ENCODE assay signal across 8 mouse cellular contexts in the genomic region with DNA sequence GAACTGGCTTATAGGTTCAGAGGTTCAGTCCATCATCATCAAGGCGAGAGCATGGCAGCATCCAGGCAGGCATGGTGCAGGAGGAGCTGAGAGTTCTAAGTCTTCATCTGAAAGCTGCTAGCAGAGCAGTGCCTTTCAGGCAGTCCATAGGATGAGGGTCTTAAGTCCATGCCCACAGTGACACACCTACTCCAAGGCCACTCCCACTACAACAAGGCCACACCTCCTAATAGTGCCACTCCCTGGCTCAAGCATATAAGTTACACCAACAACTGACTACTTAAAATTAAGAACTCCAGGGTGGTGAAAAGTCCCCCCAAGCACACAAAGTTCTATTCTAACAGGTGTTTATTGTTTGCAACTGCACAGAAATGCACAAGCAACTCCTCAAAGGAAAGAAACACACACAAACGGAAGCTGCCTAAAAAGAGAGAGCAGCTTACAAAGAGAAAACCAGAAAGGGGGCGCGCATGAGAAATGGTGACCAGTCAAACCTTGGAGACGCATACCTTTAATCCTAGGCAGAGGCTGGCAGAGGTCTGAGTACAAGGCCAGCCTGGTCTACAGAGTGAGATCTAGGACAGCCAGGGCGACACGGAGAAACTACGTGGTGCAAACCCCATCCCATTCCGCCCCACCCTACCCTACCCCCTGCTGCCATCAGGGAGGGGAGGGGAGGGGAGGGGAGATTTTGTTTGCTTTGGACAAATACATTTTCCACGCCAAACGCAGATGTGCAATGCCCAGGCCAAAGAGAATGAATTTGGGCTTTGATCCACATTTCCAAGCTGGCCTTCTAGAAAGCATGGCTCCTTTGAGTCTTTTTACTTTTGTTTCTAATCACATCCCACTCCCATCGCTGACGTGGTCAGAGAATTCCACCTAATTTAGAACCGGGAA. TPM values are rescaled to one million over a fixed set of nuclear protein-coding genes. Genes with fewer than 3 reads are reported as not detected.
DNase-seq lines count a peak whose midpoint lies in the region; ATAC-seq and TF ChIP-seq lines count a peak whose summit lies in the region.

No protein-coding gene starts in this region.

- no peak for TF ChIP-seq RAD21 in MEL (IDR thresholded peaks at IDR 0.05; ENCODE audit: low read depth, low read length)

- H3K27ac ChIP-seq in MEL (ENCODE audit: control insufficient read depth, low read depth, low read length), result no peak overlapping the region
- H3K27ac ChIP-seq in embryonic facial prominence, embryonic 13.5 days, result peak overlapping the region; percentile 68
- H3K27ac ChIP-seq in liver, adult 2 months (replicated peaks; ENCODE audit: insufficient read depth, low read depth, low read length), result peak overlapping the region; percentile 96
- H3K27ac ChIP-seq in midbrain, embryonic 16.5 days (ENCODE audit: low read length), result no peak overlapping the region

- DNase-seq in 416B (ENCODE audit: low read depth), result peak; percentile 69
- peak; percentile 50 for DNase-seq in MEL (ENCODE audit: low read depth, low spot score)
- peak; percentile 54 for DNase-seq in liver, adult 2 months (ENCODE audit: extremely low read depth, low read depth, low spot score)
- no peak for DNase-seq in right cerebral cortex, adult 2 months (ENCODE audit: low spot score in 2 of 2)
- no peak for DNase-seq in left cerebral cortex, adult 18-20 months (ENCODE audit: low spot score in 2 of 2)

- peak overlapping the region; percentile 63 for H3K9ac ChIP-seq in MEL (ENCODE audit: control insufficient read depth, low read depth, low read length, poor library complexity, severe bottlenecking)
- H3K9ac ChIP-seq in embryonic facial prominence, embryonic 13.5 days, result peak overlapping the region; percentile 84
- H3K9ac ChIP-seq in liver, adult 2 months (ENCODE audit: low read depth, low read length), result peak overlapping the region; percentile 93
- H3K9ac ChIP-seq in midbrain, embryonic 16.5 days (ENCODE audit: low read depth, low read length), result peak overlapping the region; percentile 69

- 4% methylated on average over 14 of the region's 14 CpGs for WGBS in embryonic facial prominence, embryonic 13.5 days
- 8% methylated on average over 14 of the region's 14 CpGs for WGBS in liver, adult 2 months
- 7% methylated on average over 14 of the region's 14 CpGs for WGBS in midbrain, embryonic 16.5 days

- peak; percentile 56; the same call in 1 of the 2 replicates for ATAC-seq in embryonic facial prominence, embryonic 13.5 days (ENCODE audit: insufficient number of reproducible peaks, insufficient read depth, low FRiP score, low TSS enrichment, low read depth)
- peak; percentile 23 to 54; a peak in 2 of 4 replicates for ATAC-seq in hematopoietic stem cell, adult 5-6 weeks (replicated peaks in 1 of 2; ENCODE audit: insufficient read depth in 1 of 2, low FRiP score in 2 of 2, low TSS enrichment in 1 of 2, low read depth in 1 of 2, poor library complexity in 2 of 2, severe bottlenecking in 2 of 2)
- ATAC-seq in midbrain, embryonic 16.5 days, result peak; percentile 64; the same call in 1 of the 2 replicates

- H3K4me2 ChIP-seq in embryonic facial prominence, embryonic 13.5 days, result peak overlapping the region; percentile 75
- H3K4me2 ChIP-seq in midbrain, embryonic 16.5 days (ENCODE audit: low read length), result peak overlapping the region; percentile 98

- H3K36me3 ChIP-seq in MEL (ENCODE audit: control insufficient read depth in 1 of 2, insufficient read depth in 2 of 2, low read length in 2 of 2), result no peaks in the 10 kb centered on the region
- peaks cover 3% of the 10 kb centered on the region; the same call in 1 of the 2 replicates for H3K36me3 ChIP-seq in embryonic facial prominence, embryonic 13.5 days
- H3K36me3 ChIP-seq in liver, adult 2 months (ENCODE audit: control insufficient read depth, insufficient read depth, low read length), result no peaks in the 10 kb centered on the region
- no peaks in the 10 kb centered on the region for H3K36me3 ChIP-seq in midbrain, embryonic 16.5 days (ENCODE audit: control insufficient read depth, insufficient read depth, low read length)

- no peaks in the 10 kb centered on the region; the same call in 1 of the 2 replicates for H3K79me2 ChIP-seq in MEL (ENCODE audit: control insufficient read depth, insufficient read depth, low read length, poor library complexity)
- H3K79me2 ChIP-seq in liver, adult 2 months (ENCODE audit: control insufficient read depth, insufficient read depth, low read length), result peaks cover 4% of the 10 kb centered on the region; the same call in 1 of the 2 replicates

- H3K27me3 ChIP-seq in MEL (ENCODE audit: control insufficient read depth in 1 of 2, insufficient read depth in 2 of 2, low read length in 2 of 2), result peaks cover 11 to 14% of the 10 kb centered on the region in 2 experiments
- H3K27me3 ChIP-seq in embryonic facial prominence, embryonic 13.5 days, result no peaks in the 10 kb centered on the region
- no peaks in the 10 kb centered on the region for H3K27me3 ChIP-seq in liver, adult 2 months (ENCODE audit: control insufficient read depth, insufficient read depth, low read length)
- peaks cover 4% of the 10 kb centered on the region for H3K27me3 ChIP-seq in midbrain, embryonic 16.5 days (ENCODE audit: control insufficient read depth, insufficient read depth, low read depth, low read length)

- peak overlapping the region; percentile 74 to 80 for H3K4me3 ChIP-seq in MEL (ENCODE audit: control insufficient read depth in 1 of 2, insufficient read depth in 1 of 2, low read depth in 2 of 2, low read length in 2 of 2)
- H3K4me3 ChIP-seq in embryonic facial prominence, embryonic 13.5 days, result peak overlapping the region; percentile 71
- peak overlapping the region; percentile 97 for H3K4me3 ChIP-seq in liver, adult 2 months (ENCODE audit: insufficient read depth, low read depth, low read length)
- H3K4me3 ChIP-seq in midbrain, embryonic 16.5 days (ENCODE audit: low read depth, low read length), result peak overlapping the region; percentile 58

- no peak for TF ChIP-seq EP300 in MEL (IDR thresholded peaks at IDR 0.05; ENCODE audit: low read depth in 1 of 2, low read length in 2 of 2)

- H3K4me1 ChIP-seq in MEL (ENCODE audit: control insufficient read depth in 1 of 2, insufficient read depth in 2 of 2, low read length in 2 of 2), result no peaks in the 10 kb centered on the region
- peaks cover 19% of the 10 kb centered on the region for H3K4me1 ChIP-seq in embryonic facial prominence, embryonic 13.5 days
- H3K4me1 ChIP-seq in liver, adult 2 months (ENCODE audit: control insufficient read depth, insufficient read depth, low read length), result 0 out of 2 replicates have a peak, but pooled peaks cover 6% of the 10 kb centered on the region
- H3K4me1 ChIP-seq in midbrain, embryonic 16.5 days (ENCODE audit: control insufficient read depth, insufficient read depth, low read length), result peaks cover 2% of the 10 kb centered on the region; the same call in 1 of the 2 replicates

- no peaks in the 10 kb centered on the region for H3K9me3 ChIP-seq in MEL (replicated peaks; ENCODE audit: insufficient read depth, low read length)
- H3K9me3 ChIP-seq in embryonic facial prominence, embryonic 13.5 days, result no peaks in the 10 kb centered on the region
- no peaks in the 10 kb centered on the region for H3K9me3 ChIP-seq in midbrain, embryonic 16.5 days (replicated peaks; ENCODE audit: control insufficient read depth, low read length, poor library complexity, severe bottlenecking)

- TF ChIP-seq CTCF in MEL (IDR thresholded peaks at IDR 0.05 in 2 of 3, conservative IDR thresholded peaks at IDR 0.05 in 1 of 3; ENCODE audit: control insufficient read depth in 1 of 3, insufficient read depth in 1 of 3, low read depth in 2 of 3, low read length in 3 of 3, poor library complexity in 1 of 3, severe bottlenecking in 1 of 3), result no peak
- no peak for TF ChIP-seq CTCF in liver, adult 2 months (IDR thresholded peaks at IDR 0.05; ENCODE audit: low read depth, low read length)

- TF ChIP-seq POLR2A in MEL (IDR thresholded peaks at IDR 0.05; ENCODE audit: control insufficient read depth in 1 of 2, insufficient read depth in 1 of 2, low read depth in 1 of 2, low read length in 2 of 2, poor library complexity in 1 of 2), result 0 out of 4 replicates have a peak, but pooled peaks of 1 of the 2 experiments have one; percentile 5
- no peak for TF ChIP-seq POLR2A in liver, adult 2 months (IDR thresholded peaks at IDR 0.05; ENCODE audit: extremely low read depth, insufficient read depth, low read length)

TF ChIP-seq in MEL, 35 proteins besides CTCF, POLR2A, EP300 and RAD21 (continues in another document):
- peak; percentile 15; the same call in 1 of the 2 replicates for TF ChIP-seq SIN3A (IDR thresholded peaks at IDR 0.05; ENCODE audit: low read length)

RNA-seq across cellular contexts. Expression of a gene that starts 0.7 kb away (rescaled TPM):
- not detected in 2 replicates for total RNA-seq in MEL (2012; rRNA removed)
- under 1 TPM in 1 of 2 experiments, not detected in 1; 0.08 TPM for polyA plus RNA-seq in MEL (2012; ENCODE audit: insufficient read depth in 1 of 2, insufficient read length in 2 of 2, low read depth in 1 of 2, low replicate concordance in 2 of 2, missing spikeins in 1 of 2)
- 42.8 and 46.5 TPM in 2 replicates for polyA plus RNA-seq in embryonic facial prominence, embryonic 13.5 days (2015; fragmentation: Nextera tagmentation; extraction: Ambion mirVana)
- total RNA-seq in hematopoietic stem cell, adult 5-6 weeks (2017), result 5.9 and 7.9 TPM in 2 replicates
- 16.6 and 20.2 TPM in 2 replicates for total RNA-seq in liver, adult 2 months (2014; rRNA removed)
- 9.0 and 11.9 TPM in 2 replicates for polyA plus RNA-seq in liver, adult 2 months (2012; rRNA removed)
- 6.6 and 7.3 TPM in 2 replicates for polyA plus RNA-seq in midbrain, embryonic 16.5 days (2015; fragmentation: Nextera tagmentation; extraction: Ambion mirVana)
- 1 to 10 TPM; 4.3 to 5.7 TPM for total RNA-seq in left cerebral cortex, adult 18-20 months (2021)

RNA-seq across cellular contexts. Expression of a gene that starts 9.3 kb away (rescaled TPM):
- 0.13 and 0.19 TPM in 2 replicates for total RNA-seq in MEL (2012; rRNA removed)
- under 1 TPM in 1 of 2 experiments, not detected in 1; 0.36 TPM for polyA plus RNA-seq in MEL (2012; ENCODE audit: insufficient read depth in 1 of 2, insufficient read length in 2 of 2, low read depth in 1 of 2, low replicate concordance in 2 of 2, missing spikeins in 1 of 2)
- polyA plus RNA-seq in embryonic facial prominence, embryonic 13.5 days (2015; fragmentation: Nextera tagmentation; extraction: Ambion mirVana), result 0.85 and 1.3 TPM in 2 replicates
- total RNA-seq in hematopoietic stem cell, adult 5-6 weeks (2017), result 2.1 and 28.4 TPM in 2 replicates
- total RNA-seq in liver, adult 2 months (2014; rRNA removed), result 0.46 and 0.67 TPM in 2 replicates
- 0.15 and 0.18 TPM in 2 replicates for polyA plus RNA-seq in liver, adult 2 months (2012; rRNA removed)
- polyA plus RNA-seq in midbrain, embryonic 16.5 days (2015; fragmentation: Nextera tagmentation; extraction: Ambion mirVana), result 0.23 and 0.36 TPM in 2 replicates
- under 1 TPM; 0.33 to 0.70 TPM for total RNA-seq in left cerebral cortex, adult 18-20 months (2021)

RNA-seq across cellular contexts. Expression of a gene that starts 35.8 kb away (rescaled TPM):
- not detected in 2 replicates for total RNA-seq in MEL (2012; rRNA removed)
- polyA plus RNA-seq in MEL (2012; ENCODE audit: insufficient read depth in 1 of 2, insufficient read length in 2 of 2, low read depth in 1 of 2, low replicate concordance in 2 of 2, missing spikeins in 1 of 2), result not detected
- polyA plus RNA-seq in embryonic facial prominence, embryonic 13.5 days (2015; fragmentation: Nextera tagmentation; extraction: Ambion mirVana), result 0.72 and 0.76 TPM in 2 replicates
- total RNA-seq in hematopoietic stem cell, adult 5-6 weeks (2017), result 0.19 and 1.4 TPM in 2 replicates
- 1.0 and 1.1 TPM in 2 replicates for total RNA-seq in liver, adult 2 months (2014; rRNA removed)
- 0.32 and 0.66 TPM in 2 replicates for polyA plus RNA-seq in liver, adult 2 months (2012; rRNA removed)
- polyA plus RNA-seq in midbrain, embryonic 16.5 days (2015; fragmentation: Nextera tagmentation; extraction: Ambion mirVana), result 0.22 and 0.28 TPM in 2 replicates
- under 1 TPM; 0.16 to 0.19 TPM for total RNA-seq in left cerebral cortex, adult 18-20 months (2021)

Comparison
In these comparisons a context has a peak if more than half of its experiments do, and no peak if none do; other contexts are left out.
1. DNase-seq: peak in 416B (single experiment), MEL (single experiment) and liver, adult 2 months (single experiment); none in right cerebral cortex, adult 2 months (0 of 2) and left cerebral cortex, adult 18-20 months (0 of 2).
2. H3K27ac ChIP-seq: peak in embryonic facial prominence, embryonic 13.5 days (single experiment) and liver, adult 2 months (single experiment); none in MEL (single experiment) and midbrain, embryonic 16.5 days (single experiment).
3. Peak in every context shown above with its lines, with median percentiles within 50 percentile points of each other: H3K4me3 ChIP-seq, H3K9ac ChIP-seq and ATAC-seq.